Mouse (Mus musculus) heart, postnatal 0 days (tissue): ENCODE data around the gene Slc35b2.

Experiments
- CTCF ChIP-seq: IDR thresholded peaks from 2 replicates; pipeline ENCODE4 v1.5.1; 2016; ENCODE audit warnings: antibody characterized with exemption, control low read depth, low read depth
- EP300 ChIP-seq: IDR thresholded peaks from 2 replicates; pipeline ENCODE4 v1.6.1; 2016; ENCODE audit warnings: antibody characterized with exemption, low read depth

- TF ChIP-seq CTCF (no peak), EP300 (peak; percentile 41)
Observed at GRCm38 (mm10) chr17:45573087-45573779, 9.6 kb downstream of the Slc35b2 start, which contains the start of gene Hsp90ab1.
